9 mouse cellular contexts compared by ENCODE assay signal in genomic region chr5:131083072-131083657, GRCm38 (mm10).
DNase-seq lines count a peak whose midpoint lies in the region; ATAC-seq lines count a peak whose summit lies in the region.
"Had no signal": no experiment of that assay in that cellular context is flagged by ENCODE, and none has a peak within 500 bp of the region (broad histone marks: within the 10 kb centered on the region; RNA-seq: fewer than 3 reads in every experiment).

No protein-coding gene starts in this region.

- no peak overlapping the region for H3K4me3 ChIP-seq in limb, embryonic 13.5 days
- H3K4me3 ChIP-seq in heart, embryonic 10.5 days = no peak overlapping the region

- no peaks in the 10 kb centered on the region for H3K36me3 ChIP-seq in limb, embryonic 13.5 days
- H3K36me3 ChIP-seq in heart, embryonic 10.5 days = no peaks in the 10 kb centered on the region

- peaks cover 16% of the 10 kb centered on the region for H3K4me1 ChIP-seq in limb, embryonic 13.5 days
- no peaks in the 10 kb centered on the region for H3K4me1 ChIP-seq in heart, embryonic 10.5 days

- ATAC-seq in limb, embryonic 13.5 days (ENCODE audit: low FRiP score, low read depth) = peak; percentile 74

- peak; percentile 30 for DNase-seq in embryo, embryonic 10 days (ENCODE audit: low spot score)
- DNase-seq in embryo, embryonic 9.5 days (ENCODE audit: extremely low spot score) = no peak
- DNase-seq in right cerebral cortex, adult 2 months (ENCODE audit: low spot score in 2 of 2) = peak; percentile 18 to 32
- DNase-seq in right cerebral cortex, postnatal 4 days = no peak
- DNase-seq in urinary bladder, postnatal 10 days (ENCODE audit: low spot score) = no peak
- no peak for DNase-seq in spleen, postnatal 36 days (ENCODE audit: low spot score in 2 of 2)
- DNase-seq in heart, embryonic 10.5 days (ENCODE audit: low spot score) = no peak
- DNase-seq: lung, adult 2 months had no signal

- WGBS in limb, embryonic 13.5 days = 18% methylated on average over 14 of the region's 14 CpGs
- 59% methylated on average over 14 of the region's 14 CpGs for WGBS in heart, embryonic 10.5 days

- H3K27ac ChIP-seq in limb, embryonic 13.5 days = no peak overlapping the region
- no peak overlapping the region for H3K27ac ChIP-seq in heart, embryonic 10.5 days

- H3K27me3 ChIP-seq in limb, embryonic 13.5 days = peaks cover 3% of the 10 kb centered on the region; the same call in 1 of the 2 replicates
- no peaks in the 10 kb centered on the region for H3K27me3 ChIP-seq in heart, embryonic 10.5 days (ENCODE audit: insufficient read depth, poor library complexity, severe bottlenecking)

- H3K9me3 ChIP-seq in limb, embryonic 13.5 days = no peaks in the 10 kb centered on the region
- H3K9me3 ChIP-seq in heart, embryonic 10.5 days = no peaks in the 10 kb centered on the region

- 0 out of 2 replicates have a peak overlapping the region, but pooled peaks have one; percentile 2 for H3K4me2 ChIP-seq in limb, embryonic 13.5 days (replicated peaks)

- H3K9ac ChIP-seq in limb, embryonic 13.5 days = no peak overlapping the region

Comparison
In these comparisons a context has a peak if more than half of its experiments do, and no peak if none do; other contexts are left out.
1. DNase-seq: peak in embryo, embryonic 10 days (single experiment) and right cerebral cortex, adult 2 months (2 of 2); none in embryo, embryonic 9.5 days (single experiment), right cerebral cortex, postnatal 4 days (single experiment), urinary bladder, postnatal 10 days (single experiment), spleen, postnatal 36 days (0 of 2) and heart, embryonic 10.5 days (single experiment).